Comparison of ENCODE assay signal across 24 mouse cellular contexts in genomic region chr16:92707146-92707545, GRCm38 (mm10).
"Had no signal": no experiment of that assay in that cellular context is flagged by ENCODE, and none has a peak within 500 bp of the region (broad histone marks: within the 10 kb centered on the region; RNA-seq: fewer than 3 reads in every experiment).

No protein-coding gene starts in this region.

- H3K9me3 ChIP-seq: embryonic facial prominence, embryonic 10.5 days; embryonic facial prominence, embryonic 12.5 days; embryonic facial prominence, embryonic 13.5 days; embryonic facial prominence, embryonic 15.5 days; forebrain, embryonic 10.5 days; forebrain, embryonic 12.5 days; forebrain, embryonic 13.5 days; forebrain, embryonic 15.5 days; heart, embryonic 10.5 days had no signal

- H3K4me1 ChIP-seq: forebrain, embryonic 12.5 days; forebrain, embryonic 13.5 days; forebrain, embryonic 15.5 days; heart, embryonic 10.5 days had no signal

- H3K36me3 ChIP-seq: embryonic facial prominence, embryonic 10.5 days; embryonic facial prominence, embryonic 12.5 days; embryonic facial prominence, embryonic 13.5 days; embryonic facial prominence, embryonic 15.5 days; forebrain, embryonic 10.5 days; forebrain, embryonic 12.5 days; forebrain, embryonic 15.5 days; heart, embryonic 10.5 days had no signal

- H3K27ac ChIP-seq: embryonic facial prominence, embryonic 10.5 days; embryonic facial prominence, embryonic 12.5 days; embryonic facial prominence, embryonic 15.5 days; forebrain, embryonic 10.5 days; forebrain, embryonic 12.5 days; forebrain, embryonic 13.5 days; forebrain, embryonic 15.5 days; heart, adult 2 months; heart, embryonic 10.5 days had no signal

- H3K9ac ChIP-seq: embryonic facial prominence, embryonic 12.5 days; embryonic facial prominence, embryonic 13.5 days; embryonic facial prominence, embryonic 15.5 days; forebrain, embryonic 12.5 days; forebrain, embryonic 13.5 days; forebrain, embryonic 15.5 days; forebrain, postnatal 0 days had no signal

- H3K4me3 ChIP-seq: embryonic facial prominence, embryonic 10.5 days; embryonic facial prominence, embryonic 12.5 days; embryonic facial prominence, embryonic 13.5 days; embryonic facial prominence, embryonic 15.5 days; erythroblast, embryonic 14.5 days; forebrain, embryonic 10.5 days; forebrain, embryonic 12.5 days; forebrain, embryonic 13.5 days; forebrain, embryonic 15.5 days; heart, adult 2 months; heart, embryonic 10.5 days had no signal

- DNase-seq: cerebellum, adult 9-11 months; cerebellum, postnatal 14 days; cerebellum, postnatal 25 days; cerebellum, postnatal 36 days; embryo, embryonic 11 days; forebrain, postnatal 0 days; gastrocnemius, postnatal 10 days; gastrocnemius, postnatal 25 days; gastrocnemius, postnatal 36 days; heart, adult 11 months; heart, adult 18-20 months; heart, adult 2 months had no signal

- ATAC-seq: forebrain, embryonic 13.5 days; forebrain, embryonic 14.5 days; forebrain, embryonic 15.5 days; forebrain, embryonic 16.5 days; forebrain, postnatal 0 days had no signal

- H3K27me3 ChIP-seq: embryonic facial prominence, embryonic 15.5 days had no signal
